Mouse (Mus musculus) limb, embryonic 14.5 days (tissue): Measurements from ENCODE around the gene C4bp. TPM values are rescaled to one million over a fixed set of nuclear protein-coding genes. Genes with fewer than 3 reads are reported as not detected.
"Not testable (repeated sequence)": the region's sequence is repeated elsewhere in the genome, so short reads cannot be mapped to it uniquely, and the experiment has no call there.

Experiments
- ATAC-seq: fragments of 200-750 bp; cut with Nextera tagmentation; 2 replicates; pipeline ENCODE4 v1.8.0; 2017; ENCODE audit warnings: low read depth, moderate number of reproducible peaks, moderate TSS enrichment; ENCODE audit not compliant: low FRiP score
- DNase-seq: peaks from one replicate; pipeline ENCODE4 v3.0.0-alpha.2; 2015; ENCODE audit warnings: low spot score
- H3K27ac ChIP-seq: fragments of 300-500 bp; sonication (generic); replicated peaks from 2 replicates; pipeline ENCODE4 v1.5.1; 2014; ENCODE audit warnings: low read depth, mild to moderate bottlenecking, low read length, moderate library complexity, mixed read lengths
- H3K27me3 ChIP-seq: fragments of 300-500 bp; sonication (generic); 2 replicates; pipeline ENCODE4 v1.6.1; 2014; ENCODE audit warnings: low read length, mixed read lengths; ENCODE audit not compliant: control insufficient read depth, insufficient read depth
- H3K36me3 ChIP-seq: fragments of 300-500 bp; sonication (generic); 2 replicates; pipeline ENCODE4 v1.6.1; 2014; ENCODE audit warnings: mild to moderate bottlenecking, low read length, moderate library complexity, mixed read lengths; ENCODE audit not compliant: control insufficient read depth, insufficient read depth
- H3K4me1 ChIP-seq: fragments of 300-500 bp; sonication (generic); 2 replicates; pipeline ENCODE4 v1.6.1; 2014; ENCODE audit warnings: antibody characterized with exemption, low read length, mixed read lengths; ENCODE audit not compliant: control insufficient read depth, insufficient read depth
- H3K4me2 ChIP-seq: fragments of 300-500 bp; sonication (generic); replicated peaks from 2 replicates; pipeline ENCODE4 v1.6.1; 2014; ENCODE audit warnings: low read depth, mild to moderate bottlenecking, low read length, moderate library complexity; ENCODE audit not compliant: severe bottlenecking
- H3K4me3 ChIP-seq: fragments of 300-500 bp; sonication (generic); replicated peaks from 2 replicates; pipeline ENCODE4 v1.5.1; 2014; ENCODE audit warnings: low read length
- H3K9ac ChIP-seq: fragments of 300-500 bp; sonication (generic); 2 replicates; pipeline ENCODE4 v1.6.1; 2014; ENCODE audit warnings: mild to moderate bottlenecking, low read depth, low read length, moderate library complexity; ENCODE audit not compliant: severe bottlenecking
- H3K9me3 ChIP-seq: fragments of 300-500 bp; sonication (generic); 2 replicates; pipeline ENCODE4 v1.6.1; 2016; ENCODE audit warnings: low read length; ENCODE audit not compliant: control insufficient read depth
- POLR2A ChIP-seq: fragments of 200-500 bp; IDR thresholded peaks from 2 replicates; pipeline ENCODE4 v1.8.0; 2012; ENCODE audit warnings: inconsistent platforms, mild to moderate bottlenecking, moderate library complexity, borderline replicate concordance; ENCODE audit not compliant: insufficient read depth, insufficient read length; ENCODE audit errors: extremely low read depth
- WGBS: fragments of 180-500 bp; shearing (Covaris S2); extraction: QIAGEN DNeasy Blood & Tissue Kit; methylation state at CpG from one replicate; pipeline ENCODE4 v1.1.7; 2014; 5-methylcytosine and 5-hydroxymethylcytosine counted together
- polyA plus RNA-seq, 2 experiments: library from polyadenylated mRNA; depleted of rRNA in 1 of 2; stranded (reverse) in 1 of 2; unstranded in 1 of 2; fragments of >200 nt; fragmentation: Nextera tagmentation in 1 of 2; extraction: Ambion mirVana in 1 of 2; gene quantifications; 2 replicates each; pipeline versions ENCODE4 v1.2.1 to v1.2.3; 2012 to 2014

Gene C4bp
- polyA plus RNA-seq, 2 experiments = not detected

DNA sequence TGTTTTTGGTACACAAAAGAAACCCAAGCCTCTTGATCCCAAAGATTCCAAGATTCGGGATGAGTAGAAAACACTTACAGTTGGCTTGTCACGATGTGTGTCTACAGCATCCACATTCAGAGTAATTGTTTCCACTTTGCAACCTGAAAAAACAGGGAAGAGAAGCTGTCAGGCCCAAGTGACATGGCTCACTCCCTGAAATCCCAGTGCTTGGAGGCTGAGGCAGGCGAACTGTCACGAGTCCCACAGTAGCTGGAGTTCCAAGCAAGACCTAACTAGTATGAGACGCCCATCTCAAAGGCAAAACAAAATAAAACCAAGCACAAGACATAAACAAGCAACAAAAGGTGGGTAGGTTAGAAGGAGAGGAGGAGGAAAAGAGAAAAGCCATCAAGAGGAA lies 37.2 kb upstream of the C4bp start:
- WGBS = 90% methylated on average over 5 of the region's 5 CpGs
- ATAC-seq (no peak), DNase-seq (no peak)
- H3K27me3 ChIP-seq = no peaks in the 10 kb centered on the region
- peaks cover 50% of the 10 kb centered on the region for H3K36me3 ChIP-seq
- H3K4me1 ChIP-seq = no peaks in the 10 kb centered on the region
- no peak overlapping the region for H3K4me3 ChIP-seq
- no peak overlapping the region for H3K27ac ChIP-seq
- no peak overlapping the region for H3K9ac ChIP-seq
- no peak overlapping the region for H3K4me2 ChIP-seq
- H3K9me3 ChIP-seq = no peaks in the 10 kb centered on the region
- no peak for TF ChIP-seq POLR2A

DNA sequence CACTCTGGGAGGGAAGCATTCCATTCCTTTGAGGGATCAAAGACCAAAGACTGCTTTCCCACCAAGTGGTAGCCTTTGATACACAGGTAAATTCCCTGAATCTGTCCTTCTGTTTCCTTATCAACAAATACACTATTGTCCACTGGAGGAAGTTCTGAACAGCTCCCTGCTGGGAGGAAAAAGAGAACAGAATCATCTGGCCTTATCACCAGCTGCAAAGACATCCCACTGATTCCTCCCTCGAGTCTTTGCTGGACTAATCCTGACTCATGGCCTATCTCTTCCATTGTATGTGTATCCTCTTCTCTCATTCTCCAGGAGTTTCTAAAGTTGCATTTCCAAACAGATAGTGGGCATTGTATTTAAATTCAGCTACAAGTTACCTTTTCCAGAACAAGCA lies 22.5 kb upstream of the C4bp start:
- TF ChIP-seq POLR2A = no peak
- Histone ChIP-seq H3K4me2 (no peak overlapping the region), H3K27me3 (no peaks in the 10 kb centered on the region), H3K36me3 (no peaks in the 10 kb centered on the region), H3K9me3 (no peaks in the 10 kb centered on the region), H3K9ac (no peak overlapping the region), H3K4me3 (no peak overlapping the region), H3K4me1 (no peaks in the 10 kb centered on the region), H3K27ac (no peak overlapping the region)
- 70% methylated on average over 1 of the region's 1 CpGs for WGBS
- ATAC-seq (no peak), DNase-seq (no peak)

DNA sequence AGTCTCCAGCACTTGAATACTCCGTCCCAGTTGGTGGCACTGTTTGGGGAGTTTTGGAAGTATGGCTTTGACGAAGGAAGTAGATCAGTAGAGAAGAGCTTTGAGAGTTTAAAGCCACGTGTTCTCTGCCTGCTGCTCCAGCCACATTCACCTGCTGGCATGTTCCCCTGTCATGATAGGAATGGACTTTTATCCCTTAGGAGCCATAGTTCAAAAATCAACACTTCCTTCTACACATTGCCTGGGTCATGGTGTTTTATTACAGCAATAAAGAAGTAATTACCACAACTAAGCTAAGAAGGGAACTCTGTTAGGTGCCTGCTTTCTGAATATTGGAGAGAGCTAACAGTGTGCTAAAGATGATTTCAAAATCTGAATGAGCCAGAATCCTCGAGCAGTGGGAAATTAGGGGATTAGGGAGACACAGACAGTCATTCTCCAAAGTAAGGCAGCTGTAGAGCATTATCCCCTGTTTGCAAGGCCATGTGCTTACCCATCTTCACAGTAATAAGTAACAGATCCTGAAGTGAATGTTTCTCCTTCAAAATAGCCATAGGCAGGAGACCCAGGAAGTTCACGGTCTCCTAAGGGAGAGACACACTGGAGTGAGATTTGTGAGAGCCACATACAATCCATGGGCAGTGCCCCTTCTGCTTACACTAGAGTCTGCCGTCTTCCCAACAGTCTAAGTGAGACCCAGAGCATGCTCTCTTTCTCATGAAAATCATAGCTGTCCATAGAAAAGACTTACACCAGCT lies 20.4 kb upstream of the C4bp start:
- DNase-seq = no peak
- WGBS = 39% methylated on average over 6 of the region's 6 CpGs
- Histone ChIP-seq H3K36me3 (no peaks in the 10 kb centered on the region), H3K27ac (no peak overlapping the region), H3K4me1 (no peaks in the 10 kb centered on the region), H3K4me3 (no peak overlapping the region), H3K4me2 (no peak overlapping the region), H3K9ac (no peak overlapping the region), H3K27me3 (no peaks in the 10 kb centered on the region), H3K9me3 (no peaks in the 10 kb centered on the region)
- ATAC-seq = no peak
- no peak for TF ChIP-seq POLR2A

DNA sequence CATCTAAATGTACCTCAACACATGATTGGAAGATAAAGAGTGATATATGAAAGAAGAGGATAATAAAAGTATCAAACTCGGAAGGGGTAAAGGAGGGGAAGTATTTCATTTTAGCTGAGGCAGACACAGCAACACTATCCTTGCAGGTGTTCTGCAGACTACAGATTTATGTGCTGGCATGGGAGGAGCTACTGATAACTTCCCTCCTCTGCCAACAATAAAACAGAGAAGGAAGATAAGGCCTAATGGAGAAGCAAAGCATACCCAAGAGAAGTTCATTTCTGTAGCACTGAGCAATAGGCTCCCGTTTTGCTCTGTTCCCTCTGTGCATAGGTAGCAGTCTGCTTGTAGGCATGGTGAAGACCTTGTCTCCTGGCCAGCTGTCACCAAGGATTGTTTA lies 19.6 kb upstream of the C4bp start:
- WGBS = 72% methylated on average over 2 of the region's 2 CpGs
- no peak for ATAC-seq
- Histone ChIP-seq H3K4me3 (no peak overlapping the region), H3K4me2 (no peak overlapping the region), H3K27ac (no peak overlapping the region), H3K9me3 (no peaks in the 10 kb centered on the region), H3K36me3 (no peaks in the 10 kb centered on the region), H3K4me1 (no peaks in the 10 kb centered on the region), H3K27me3 (no peaks in the 10 kb centered on the region), H3K9ac (no peak overlapping the region)
- no peak for TF ChIP-seq POLR2A
- no peak for DNase-seq

DNA sequence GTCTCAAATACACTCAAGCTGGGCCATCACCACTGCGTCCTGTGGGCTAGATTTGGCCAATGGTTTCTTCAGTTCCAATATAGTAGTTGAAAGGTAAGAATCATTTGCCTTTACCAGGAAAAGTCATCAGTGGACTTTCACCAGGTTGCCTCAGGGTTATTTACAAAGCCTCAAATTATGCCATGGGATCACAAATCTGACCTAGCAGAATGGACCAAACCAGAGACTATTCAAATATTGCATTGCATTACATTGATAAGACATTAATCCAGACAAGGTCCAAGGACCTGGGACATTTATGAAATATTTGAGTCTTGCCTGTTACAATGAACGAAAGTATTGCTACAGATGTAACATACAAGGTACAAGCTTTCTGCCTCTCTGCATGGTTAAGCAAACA lies 17.1 kb upstream of the C4bp start:
- no peak for TF ChIP-seq POLR2A
- WGBS = 84% methylated on average over 2 of the region's 2 CpGs
- ATAC-seq (no peak), DNase-seq (no peak)
- no peaks in the 10 kb centered on the region for H3K36me3 ChIP-seq
- no peaks in the 10 kb centered on the region for H3K4me1 ChIP-seq
- no peak overlapping the region for H3K27ac ChIP-seq
- no peaks in the 10 kb centered on the region for H3K9me3 ChIP-seq
- H3K4me3 ChIP-seq = no peak overlapping the region
- no peak overlapping the region for H3K4me2 ChIP-seq
- no peaks in the 10 kb centered on the region for H3K27me3 ChIP-seq
- H3K9ac ChIP-seq = no peak overlapping the region

DNA sequence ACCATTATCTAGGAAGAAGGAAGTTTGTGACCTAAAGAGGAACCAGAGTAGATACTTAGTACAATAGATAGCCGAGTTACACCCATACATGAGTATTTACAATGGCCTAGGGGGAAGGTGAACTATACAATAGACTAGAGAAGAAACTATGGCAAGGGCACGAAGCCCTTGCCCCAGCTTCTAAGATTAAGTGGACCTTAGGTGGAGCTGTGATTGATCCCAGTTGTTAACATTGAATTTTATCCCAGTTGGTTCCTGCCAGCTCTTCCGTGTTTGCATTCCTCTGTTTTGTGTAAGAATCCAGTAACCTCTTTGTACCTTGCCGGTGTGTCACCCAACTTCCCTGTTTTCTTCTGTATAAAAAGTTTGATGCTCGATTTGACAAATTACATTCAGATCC lies 2.1 kb upstream of the C4bp start:
- H3K27me3 ChIP-seq, DNase-seq, H3K9ac ChIP-seq, H3K9me3 ChIP-seq, H3K36me3 ChIP-seq, H3K4me2 ChIP-seq, H3K27ac ChIP-seq, H3K4me1 ChIP-seq, H3K4me3 ChIP-seq, ATAC-seq: not testable (repeated sequence)
- WGBS = 87% methylated on average over 5 of the region's 5 CpGs

DNA sequence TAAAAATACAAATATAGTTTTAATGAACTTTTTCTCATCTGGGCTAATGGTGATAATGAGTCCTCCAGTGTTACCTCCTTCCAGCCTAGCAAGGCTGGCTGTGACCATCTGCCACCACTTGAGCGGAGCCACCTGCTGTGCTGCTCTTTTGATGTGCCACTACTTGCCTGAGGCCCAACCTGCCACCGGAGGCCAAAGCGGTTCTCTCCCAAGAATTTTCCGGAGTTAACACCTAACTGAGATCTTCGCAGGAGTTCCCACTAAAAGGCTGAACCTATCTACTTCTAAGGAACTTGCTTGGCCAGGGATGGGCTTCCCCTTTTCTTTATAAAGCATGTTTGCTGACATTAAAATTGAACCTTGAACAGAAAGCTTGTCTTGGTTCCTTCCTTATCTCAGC lies 1.8 kb downstream of the C4bp start:
- not testable (repeated sequence) for H3K27me3 ChIP-seq, ATAC-seq, H3K4me1 ChIP-seq, H3K36me3 ChIP-seq, H3K27ac ChIP-seq, H3K9me3 ChIP-seq, DNase-seq, H3K4me2 ChIP-seq, H3K4me3 ChIP-seq, H3K9ac ChIP-seq
- WGBS = 14% methylated on average over 5 of the region's 5 CpGs
